Mouse (Mus musculus): Measurements from ENCODE around the gene Apol7a.
A peak's percentile ranks its signal among the peaks of the same experiment; 100 is the strongest.

Apol7a gene

DNA sequence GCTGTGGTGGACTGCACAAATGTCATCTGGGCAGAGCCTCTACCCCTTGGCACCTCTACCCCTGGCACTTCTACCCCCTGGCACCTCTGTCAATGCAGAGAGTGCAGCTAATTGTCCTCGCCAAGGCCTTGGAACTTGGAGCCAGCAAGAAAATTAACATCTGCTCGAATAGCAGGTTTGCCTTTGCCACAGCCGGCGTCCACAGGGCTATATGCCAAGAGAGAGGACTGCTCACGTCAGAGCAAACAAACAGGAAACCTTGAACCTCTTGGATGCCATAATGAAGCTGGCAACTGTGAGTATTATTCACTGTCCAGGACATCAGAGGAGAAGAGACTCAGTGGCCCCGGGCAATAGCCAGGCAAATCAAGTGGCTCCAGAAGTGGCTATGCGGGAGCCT, 22.0 kb downstream of the Apol7a start:
- peak; percentile 23 for DNase-seq (ENCODE audit: low read depth, low spot score)

DNA sequence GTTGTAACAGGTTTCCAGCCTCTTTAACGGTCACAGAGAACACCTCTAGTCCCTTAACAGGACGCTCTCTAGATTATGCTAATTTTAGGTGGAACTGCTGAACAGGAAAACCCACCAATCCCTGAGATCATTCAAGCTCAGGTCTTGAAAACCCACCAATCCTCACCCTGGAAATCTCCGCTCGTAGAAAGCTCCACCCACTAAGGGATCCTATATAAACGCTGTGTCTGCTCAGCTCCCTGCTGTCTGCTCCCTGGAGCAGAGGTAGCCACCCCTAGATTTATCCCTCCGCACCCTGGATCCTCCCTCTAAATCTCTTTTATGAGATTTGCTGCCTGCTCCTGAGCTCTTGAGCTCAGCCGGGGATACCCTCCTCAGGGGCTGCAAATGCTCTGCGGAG, 28.3 kb downstream of the Apol7a start:
- no peak for DNase-seq (ENCODE audit: low read depth, low spot score)

DNA sequence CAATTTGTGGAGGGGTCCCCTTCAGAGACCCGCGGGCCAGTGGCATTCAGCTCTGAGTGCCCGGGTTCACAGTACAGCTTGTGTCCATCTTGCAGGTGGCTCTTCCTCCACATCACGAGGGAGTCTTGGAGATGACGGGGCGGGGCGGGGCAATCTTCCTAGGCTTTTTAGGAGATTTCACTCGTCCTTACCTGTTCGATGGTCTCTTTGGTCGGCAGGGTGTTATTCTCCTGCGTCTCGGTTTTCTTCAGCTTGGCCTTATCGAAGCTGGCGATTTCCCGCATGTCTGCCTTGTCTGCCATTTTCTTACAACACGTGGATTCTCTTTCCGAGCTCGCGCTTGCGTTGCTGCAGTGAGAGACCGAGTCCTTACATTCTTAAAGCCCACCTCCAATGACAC, 28.9 kb downstream of the Apol7a start:
- no peak for DNase-seq (ENCODE audit: low read depth, low spot score)

DNA sequence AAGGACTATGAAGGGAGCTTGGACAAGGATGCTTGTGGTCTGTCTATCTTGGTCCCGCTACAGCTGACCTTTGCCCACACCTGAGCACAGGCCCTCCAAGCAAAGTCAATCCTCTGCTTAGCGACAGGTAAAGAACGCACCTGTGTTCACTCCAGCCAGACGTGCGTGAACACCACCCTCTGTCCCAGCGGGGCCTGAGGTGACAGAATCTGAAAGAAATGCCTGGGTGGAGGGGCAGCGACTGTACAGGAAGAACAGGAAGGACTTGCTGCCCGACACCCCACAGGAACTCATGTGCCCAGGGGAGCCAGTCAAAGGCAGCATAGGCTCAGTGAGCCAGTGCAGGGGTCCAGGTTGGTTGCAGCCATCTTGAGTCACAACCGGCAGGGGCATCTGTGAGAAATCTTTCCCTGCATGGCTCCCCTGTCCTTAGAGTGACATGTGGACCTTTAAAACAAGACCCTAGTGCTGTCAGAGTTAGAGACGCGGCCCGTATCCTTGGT, 30.0 kb downstream of the Apol7a start:
- DNase-seq (ENCODE audit: low read depth, low spot score): no peak

DNA sequence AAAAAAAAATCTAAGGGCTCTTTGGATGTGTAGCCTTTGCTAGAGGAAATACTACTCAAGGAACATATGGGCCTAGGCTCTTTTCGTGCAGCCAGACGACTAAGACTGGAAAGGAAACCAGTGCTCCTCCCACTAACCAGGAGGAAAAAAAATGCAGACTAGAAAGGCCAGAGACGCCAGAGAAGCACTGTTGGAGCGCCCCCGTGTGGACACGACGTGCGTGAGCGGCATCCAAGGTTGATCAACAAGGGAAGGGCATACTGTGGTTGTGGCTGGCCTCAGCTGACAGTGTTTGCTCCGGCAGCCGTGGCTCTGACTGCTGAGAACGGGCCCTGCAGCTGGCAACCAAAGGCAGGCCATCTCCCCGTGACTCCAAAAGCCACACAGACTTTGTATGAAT, 30.8 kb downstream of the Apol7a start:
- peak; percentile 98 for DNase-seq (ENCODE audit: low read depth, low spot score)

DNA sequence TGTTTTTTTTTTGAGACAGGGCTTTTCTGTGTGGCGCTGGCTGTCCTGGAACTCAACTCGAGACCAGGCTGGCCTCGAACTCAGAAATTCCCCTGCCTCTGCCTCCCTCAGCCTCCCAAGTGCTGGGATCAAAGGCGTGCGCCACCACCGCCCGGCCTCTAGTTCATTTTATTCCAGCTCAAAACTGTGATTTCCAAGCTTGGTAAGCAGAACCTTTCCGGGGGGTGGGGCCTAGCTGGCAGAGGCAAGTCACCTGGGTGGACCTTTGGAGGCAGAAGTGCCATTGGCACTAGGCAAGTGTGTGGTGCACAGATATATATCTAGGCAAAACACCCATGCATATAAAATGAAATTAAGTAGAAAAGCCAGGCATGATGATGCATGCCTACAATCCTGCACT, 31.4 kb downstream of the Apol7a start:
- DNase-seq (ENCODE audit: low read depth, low spot score): peak; percentile 64

DNA sequence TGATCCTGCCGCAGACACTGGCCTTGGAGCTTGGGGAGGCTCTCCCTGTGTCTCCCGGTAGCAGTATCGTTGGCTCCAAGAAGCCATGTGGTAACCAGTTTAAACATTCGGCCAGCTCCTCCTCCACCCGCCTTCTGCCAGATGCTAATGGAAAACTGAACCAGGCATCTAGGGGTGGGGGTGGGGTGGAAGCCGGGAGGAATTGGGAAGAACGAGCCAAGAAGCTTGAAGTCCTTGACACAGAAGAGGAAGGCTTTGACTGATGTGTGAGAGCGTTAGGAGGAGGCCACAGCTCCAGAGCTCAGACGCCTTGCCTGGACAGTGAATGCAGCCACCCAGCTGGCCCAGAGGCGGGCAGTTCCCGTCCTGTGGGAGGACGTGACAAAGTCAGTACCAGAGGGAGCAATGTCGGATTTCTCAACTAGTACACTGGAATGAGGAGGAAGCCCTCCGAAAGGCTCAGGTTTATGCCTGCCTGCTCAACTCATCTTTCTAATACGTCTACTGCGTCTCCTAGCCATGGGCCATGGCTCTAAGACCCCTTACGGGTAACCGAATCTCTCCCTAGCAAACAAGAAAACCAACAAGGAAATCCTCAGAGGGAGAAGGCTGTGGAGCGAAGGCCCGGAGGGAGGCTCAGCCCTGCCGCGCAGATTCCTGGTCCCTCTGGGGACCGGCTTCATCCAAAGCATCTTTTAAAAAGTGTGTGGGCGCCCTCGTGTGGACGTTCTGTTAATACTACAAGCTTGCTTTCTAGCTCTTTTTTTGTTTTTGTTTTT, 32.0 kb downstream of the Apol7a start:
- DNase-seq (ENCODE audit: low read depth, low spot score): peak; percentile 96

DNA sequence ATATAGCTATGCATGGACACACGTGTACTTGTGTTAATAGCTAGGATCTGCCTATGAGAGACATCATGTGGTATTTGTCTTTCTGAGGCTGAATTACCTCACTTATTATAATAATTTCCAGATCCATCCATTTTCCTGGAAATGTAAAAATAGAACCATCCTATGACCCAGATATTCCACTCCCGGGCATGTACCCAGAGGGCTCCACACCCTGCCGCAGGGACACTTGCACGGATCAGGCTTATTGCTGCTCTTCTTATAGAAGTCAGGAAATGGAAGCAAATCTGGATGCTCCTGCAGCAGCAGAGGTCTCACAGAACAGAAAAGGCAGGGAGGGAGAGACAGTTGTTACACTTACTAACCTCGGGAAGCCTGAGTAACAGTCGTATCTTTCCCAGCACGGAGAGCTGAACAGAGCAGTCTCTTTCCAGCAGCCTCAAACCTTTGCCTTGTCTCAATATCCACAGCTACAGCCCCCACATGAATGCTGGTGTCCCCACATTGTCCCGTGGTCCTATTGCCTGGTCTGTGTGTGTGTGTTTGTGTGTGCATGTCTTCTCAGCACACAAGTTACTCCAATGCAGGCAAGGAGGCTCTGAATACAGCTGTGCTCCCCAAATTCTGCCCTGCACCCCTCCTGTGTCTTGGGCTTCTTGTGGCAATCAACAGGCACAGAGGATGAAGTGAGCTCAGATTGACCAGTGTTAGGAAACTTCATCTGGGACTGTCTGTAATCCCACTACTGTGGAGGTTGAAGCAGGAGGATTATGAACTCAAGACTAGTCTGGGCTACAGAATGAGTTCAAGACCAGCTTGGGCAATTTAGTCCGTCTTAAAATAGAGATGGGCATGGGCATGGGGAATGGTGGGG, 33.0 kb downstream of the Apol7a start:
- peak; percentile 84 for DNase-seq (ENCODE audit: low read depth, low spot score)

GRCm38 (mm10) chr15:77364026-77364425, 34.9 kb downstream of the Apol7a start:
- peak; percentile 87 for DNase-seq (ENCODE audit: low read depth, low spot score)

DNA sequence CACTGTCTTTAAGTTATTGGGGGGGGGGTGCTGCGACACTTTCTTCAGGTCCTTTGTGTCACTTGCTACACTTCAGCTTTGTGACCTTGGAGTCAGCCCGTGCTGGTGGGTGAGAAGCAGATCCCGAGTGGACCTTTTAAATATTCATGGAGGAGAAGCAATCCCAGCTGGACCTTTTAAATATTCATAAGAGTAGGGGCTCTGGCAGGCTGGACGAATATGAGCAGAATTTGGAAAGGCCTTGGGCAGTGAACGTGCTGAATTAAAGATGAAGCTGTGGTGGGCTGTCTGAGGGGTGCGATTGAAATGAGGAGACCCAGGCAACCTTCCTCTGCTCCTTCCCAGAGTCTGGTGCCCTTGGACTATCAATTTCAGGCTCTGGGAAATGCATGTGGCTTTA, 35.3 kb downstream of the Apol7a start:
- no peak for DNase-seq (ENCODE audit: low read depth, low spot score)

DNA sequence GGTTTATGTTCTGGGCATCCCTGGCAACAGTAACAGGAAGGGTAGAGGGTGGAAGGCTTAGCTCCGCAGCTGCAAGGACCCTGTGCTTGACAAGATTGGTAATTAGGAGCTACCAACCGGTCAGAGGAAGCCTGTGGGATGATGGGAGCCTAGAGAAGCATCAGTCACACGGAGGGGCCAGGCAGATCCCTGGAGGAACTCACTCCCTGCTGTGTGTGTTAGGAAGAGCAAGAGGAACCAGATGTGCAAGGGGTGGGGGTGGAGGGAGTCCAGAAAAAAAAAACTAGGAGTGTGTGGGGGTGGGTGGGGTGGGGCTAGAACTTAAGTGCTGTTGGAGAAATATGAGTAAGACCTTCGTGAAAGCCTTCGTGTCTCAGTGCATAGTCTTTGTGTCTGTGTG, 36.0 kb downstream of the Apol7a start:
- peak; percentile 45 for DNase-seq (ENCODE audit: low read depth, low spot score)

- no peak for DNase-seq (ENCODE audit: low read depth, low spot score)
These were observed 39.0 kb downstream of the Apol7a start for GRCm38 (mm10) chr15:77359905-77360304.

GRCm38 (mm10) chr15:77359486-77359885, 39.4 kb downstream of the Apol7a start:
- DNase-seq (ENCODE audit: low read depth, low spot score): peak; percentile 40

- no peak for DNase-seq (ENCODE audit: low read depth, low spot score)
These were observed 39.8 kb downstream of the Apol7a start for GRCm38 (mm10) chr15:77359084-77359483.

- peak; percentile 94 for DNase-seq (ENCODE audit: low read depth, low spot score)
These were observed 40.4 kb downstream of the Apol7a start for GRCm38 (mm10) chr15:77358320-77359040.

DNA sequence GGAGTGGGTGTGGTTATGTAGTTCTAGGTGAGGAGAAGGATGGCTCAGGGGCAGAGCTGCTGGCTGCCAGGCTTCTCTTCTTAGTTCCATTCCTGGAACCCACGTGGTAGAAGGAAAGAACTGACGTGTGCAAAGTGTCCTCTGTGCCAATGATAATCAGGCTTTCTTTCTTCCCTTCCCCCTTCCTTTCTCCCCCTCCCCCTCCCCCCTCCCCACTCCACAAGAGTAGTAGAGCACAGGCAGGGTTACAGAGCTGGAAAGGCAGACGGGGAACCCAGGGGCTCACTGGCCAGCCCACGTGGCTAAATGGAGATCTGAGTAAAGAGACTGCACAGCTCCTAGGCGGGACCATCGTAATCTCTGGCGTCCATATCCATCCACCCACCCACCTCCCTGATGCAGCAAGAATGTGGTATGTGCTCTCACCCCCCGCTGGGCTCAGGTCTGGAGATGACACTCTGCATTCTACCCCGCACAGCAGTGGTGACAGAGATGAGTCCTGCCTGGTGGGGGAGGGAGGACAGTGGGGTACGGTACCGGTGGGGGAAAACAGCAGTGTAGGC, 42.6 kb downstream of the Apol7a start:
- DNase-seq (ENCODE audit: low read depth, low spot score): no peak

GRCm38 (mm10) chr15:77354848-77355551, 43.9 kb downstream of the Apol7a start:
- DNase-seq (ENCODE audit: low read depth, low spot score): no peak

DNA sequence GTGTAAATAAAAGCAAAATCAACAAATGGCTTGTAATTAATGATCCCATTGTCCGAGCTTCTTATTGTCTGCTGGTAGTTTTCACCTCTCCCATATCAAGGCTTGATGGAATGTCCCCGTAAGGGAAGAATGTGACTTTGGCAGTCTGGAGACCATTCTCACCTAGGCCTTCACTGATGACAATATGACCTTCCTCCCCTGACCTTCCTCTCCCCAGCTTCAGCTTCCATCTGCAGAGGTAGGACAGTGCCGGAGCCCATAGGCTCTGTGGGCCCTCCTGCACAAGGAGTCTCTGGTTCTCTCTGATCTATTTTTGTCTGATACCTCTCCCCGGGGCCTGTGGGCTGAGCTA, 44.4 kb downstream of the Apol7a start:
- DNase-seq (ENCODE audit: low read depth, low spot score): no peak

DNA sequence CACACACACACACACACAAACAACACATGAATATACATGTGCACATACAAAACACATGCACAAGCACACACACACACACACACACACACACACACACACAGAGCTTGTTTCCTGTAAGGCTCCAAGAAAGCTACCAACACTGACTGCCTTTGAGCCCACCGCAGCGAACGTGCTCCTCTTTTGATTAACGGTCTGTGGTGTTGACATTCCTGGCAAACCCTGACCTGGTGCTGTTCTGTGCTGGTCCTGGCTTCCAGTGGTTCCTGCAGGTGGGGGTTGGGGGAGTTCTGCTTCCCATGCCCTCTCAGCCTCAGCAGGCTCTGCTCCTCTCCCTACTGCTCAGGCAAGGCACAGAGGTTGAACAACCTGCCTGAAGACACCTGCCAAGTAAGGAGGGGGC, 45.1 kb downstream of the Apol7a start:
- DNase-seq (ENCODE audit: low read depth, low spot score): no peak

DNA sequence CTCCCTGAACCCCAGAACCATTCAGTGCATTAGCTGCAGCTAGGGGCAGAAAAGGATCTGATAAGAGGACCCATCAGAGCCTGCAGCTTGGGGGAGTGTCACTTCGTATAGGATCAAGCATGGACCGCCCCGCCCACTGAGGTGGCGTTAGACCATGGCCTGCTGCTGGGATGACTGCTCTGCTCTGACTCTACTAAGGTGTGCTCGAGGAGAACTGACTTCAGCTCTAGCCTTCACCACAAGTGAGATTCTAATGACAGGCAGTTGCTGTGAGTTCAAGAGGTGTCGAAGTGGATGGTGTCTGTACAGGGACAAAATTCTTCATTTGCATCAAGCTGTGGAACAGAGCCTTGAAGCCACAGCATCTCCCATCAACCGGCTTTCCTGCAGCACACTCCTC, 46.0 kb downstream of the Apol7a start:
- no peak for DNase-seq (ENCODE audit: low read depth, low spot score)

GRCm38 (mm10) chr15:77350117-77350516, 48.8 kb downstream of the Apol7a start:
- no peak for DNase-seq (ENCODE audit: low read depth, low spot score)
